Mouse (Mus musculus): Measurements from ENCODE around the gene Iqcf3. TPM values are rescaled to one million over a fixed set of nuclear protein-coding genes. Genes with fewer than 3 reads are reported as not detected.

Iqcf3 gene
- polyA plus RNA-seq, 1 experiment from 2014 or later: not detected

DNA sequence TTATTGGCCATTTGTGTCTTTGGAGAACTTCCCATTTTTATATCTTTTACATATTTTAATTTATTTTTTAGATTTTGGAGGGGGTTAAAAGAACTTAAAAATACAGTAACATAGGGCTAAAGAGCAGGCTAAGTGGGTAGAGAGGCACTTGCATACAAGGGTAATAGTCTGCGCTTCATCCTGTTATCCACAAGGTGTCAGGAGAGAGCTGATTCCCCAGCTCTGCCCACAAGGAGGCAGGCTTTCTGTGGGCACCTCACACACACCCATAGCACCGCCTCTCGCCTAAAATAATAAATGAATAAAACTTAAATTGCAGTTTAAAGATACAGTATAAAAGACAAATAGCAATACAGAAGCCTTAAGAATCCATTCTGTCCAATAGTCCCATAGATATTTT is 29.6 kb downstream of the Iqcf3 start:
- no peaks in the 10 kb centered on the region for H3K9me3 ChIP-seq (ENCODE audit: control insufficient read depth, low read depth, low read length)
- H3K4me2 ChIP-seq (replicated peaks; ENCODE audit: low read depth, low read length): no peak overlapping the region
- H3K4me1 ChIP-seq (ENCODE audit: control insufficient read depth, insufficient read depth, low read length): no peaks in the 10 kb centered on the region
- ATAC-seq (ENCODE audit: insufficient number of reproducible peaks, insufficient read depth, low FRiP score, low read depth): no peak
- H3K4me3 ChIP-seq (ENCODE audit: low read depth, low read length): no peak overlapping the region
- H3K36me3 ChIP-seq (ENCODE audit: control insufficient read depth, insufficient read depth, low read length): no peaks in the 10 kb centered on the region
- 22% methylated on average over 3 of the region's 3 CpGs for whole genome bisulfite sequencing
- no peak overlapping the region for H3K9ac ChIP-seq (replicated peaks; ENCODE audit: low read depth, low read length)
- H3K27ac ChIP-seq (ENCODE audit: low read length): no peak overlapping the region
- no peaks in the 10 kb centered on the region for H3K27me3 ChIP-seq (ENCODE audit: control insufficient read depth, insufficient read depth, low read length)

DNA sequence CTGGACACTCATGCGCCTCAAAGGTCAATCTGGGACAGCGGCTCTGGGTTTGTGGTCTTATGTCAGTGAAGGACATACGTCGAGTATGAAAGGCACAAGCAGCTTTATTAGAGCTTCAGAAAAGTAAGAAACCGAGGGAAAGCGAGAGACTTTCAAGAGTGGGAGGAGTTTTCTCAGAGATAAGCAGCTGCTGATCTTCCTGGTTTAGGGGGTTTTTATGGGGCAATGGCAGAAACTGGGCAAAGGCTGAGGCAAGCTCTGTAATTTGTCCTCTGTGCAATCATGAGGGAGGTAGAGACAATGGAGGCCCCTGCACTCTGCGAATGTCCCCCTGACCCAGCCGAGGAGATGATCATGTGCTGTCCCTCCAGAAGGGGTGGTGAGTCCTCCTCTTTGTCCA is 41.5 kb downstream of the Iqcf3 start:
- Histone ChIP-seq H3K9ac (replicated peaks; ENCODE audit: low read depth, low read length) (no peak overlapping the region), H3K4me1 (ENCODE audit: control insufficient read depth, insufficient read depth, low read length) (no peaks in the 10 kb centered on the region), H3K9me3 (ENCODE audit: control insufficient read depth, low read depth, low read length) (no peaks in the 10 kb centered on the region), H3K4me2 (replicated peaks; ENCODE audit: low read depth, low read length) (no peak overlapping the region), H3K27me3 (ENCODE audit: control insufficient read depth, insufficient read depth, low read length) (no peaks in the 10 kb centered on the region), H3K4me3 (ENCODE audit: low read depth, low read length) (no peak overlapping the region), H3K27ac (ENCODE audit: low read length) (no peak overlapping the region), H3K36me3 (ENCODE audit: control insufficient read depth, insufficient read depth, low read length) (no peaks in the 10 kb centered on the region)
- ATAC-seq (ENCODE audit: insufficient number of reproducible peaks, insufficient read depth, low FRiP score, low read depth): no peak
- 69% methylated on average over 8 of the region's 8 CpGs for WGBS

DNA sequence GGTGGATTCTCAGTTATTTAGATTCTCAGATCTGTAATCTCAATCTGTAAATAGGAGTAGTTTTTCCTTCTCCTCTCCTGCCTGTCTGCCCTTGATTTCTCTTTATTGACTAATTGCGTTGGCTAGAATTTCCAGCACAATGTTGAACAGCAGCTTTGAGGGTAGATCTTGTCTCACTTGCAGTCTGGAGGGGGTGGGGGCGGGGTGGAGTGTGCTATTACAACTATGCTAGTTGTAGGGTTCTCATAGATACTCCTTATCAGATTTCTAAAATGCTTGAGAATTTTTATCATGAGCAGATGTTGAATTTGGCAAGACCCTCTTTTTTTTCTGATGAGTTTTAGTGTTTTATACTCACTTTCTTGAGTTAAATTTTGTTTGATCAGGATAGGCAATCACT is 42.0 kb downstream of the Iqcf3 start:
- Histone ChIP-seq H3K9ac (replicated peaks; ENCODE audit: low read depth, low read length) (no peak overlapping the region), H3K27ac (ENCODE audit: low read length) (no peak overlapping the region), H3K9me3 (ENCODE audit: control insufficient read depth, low read depth, low read length) (no peaks in the 10 kb centered on the region), H3K4me2 (replicated peaks; ENCODE audit: low read depth, low read length) (no peak overlapping the region), H3K4me1 (ENCODE audit: control insufficient read depth, insufficient read depth, low read length) (no peaks in the 10 kb centered on the region), H3K4me3 (ENCODE audit: low read depth, low read length) (no peak overlapping the region), H3K27me3 (ENCODE audit: control insufficient read depth, insufficient read depth, low read length) (no peaks in the 10 kb centered on the region), H3K36me3 (ENCODE audit: control insufficient read depth, insufficient read depth, low read length) (no peaks in the 10 kb centered on the region)
- ATAC-seq (ENCODE audit: insufficient number of reproducible peaks, insufficient read depth, low FRiP score, low read depth): no peak
- 60% methylated on average over 2 of the region's 2 CpGs for WGBS

DNA sequence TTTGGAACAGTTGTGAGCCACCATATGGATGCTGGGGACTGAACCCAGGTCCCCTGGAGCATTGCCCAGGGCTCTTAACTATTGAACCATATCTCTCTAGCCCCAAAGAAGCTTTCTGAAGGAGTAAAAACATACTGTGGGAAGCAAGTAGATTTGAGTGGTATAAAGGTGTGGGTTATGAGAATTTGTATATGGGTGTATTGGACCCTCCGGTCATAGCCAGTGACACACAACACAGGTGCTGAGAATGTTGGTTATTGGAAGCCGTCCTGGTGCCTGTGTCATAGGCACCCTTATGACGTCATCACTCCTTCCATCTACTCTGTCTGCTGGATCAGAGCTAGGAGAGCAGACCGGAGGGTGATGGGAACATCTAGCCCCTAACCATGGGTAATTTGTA is 47.2 kb downstream of the Iqcf3 start, which contains the start of gene Iqcf5:
Gene Iqcf5, plus strand, starts transcription at position 301 of the 400 bp plus-strand sequence.
- Histone ChIP-seq H3K4me1 (ENCODE audit: control insufficient read depth, insufficient read depth, low read length) (no peaks in the 10 kb centered on the region), H3K27me3 (ENCODE audit: control insufficient read depth, insufficient read depth, low read length) (no peaks in the 10 kb centered on the region), H3K27ac (ENCODE audit: low read length) (no peak within 1 kb of the TSS), H3K4me3 (ENCODE audit: low read depth, low read length) (no peak within 1 kb of the TSS), H3K4me2 (replicated peaks; ENCODE audit: low read depth, low read length) (no peak within 1 kb of the TSS), H3K36me3 (ENCODE audit: control insufficient read depth, insufficient read depth, low read length) (no peaks in the 10 kb centered on the region), H3K9me3 (ENCODE audit: control insufficient read depth, low read depth, low read length) (no peaks in the 10 kb centered on the region), H3K9ac (replicated peaks; ENCODE audit: low read depth, low read length) (no peak within 1 kb of the TSS)
- no peak for ATAC-seq (ENCODE audit: insufficient number of reproducible peaks, insufficient read depth, low FRiP score, low read depth)
- 87% methylated on average over 4 of the region's 4 CpGs for WGBS

DNA sequence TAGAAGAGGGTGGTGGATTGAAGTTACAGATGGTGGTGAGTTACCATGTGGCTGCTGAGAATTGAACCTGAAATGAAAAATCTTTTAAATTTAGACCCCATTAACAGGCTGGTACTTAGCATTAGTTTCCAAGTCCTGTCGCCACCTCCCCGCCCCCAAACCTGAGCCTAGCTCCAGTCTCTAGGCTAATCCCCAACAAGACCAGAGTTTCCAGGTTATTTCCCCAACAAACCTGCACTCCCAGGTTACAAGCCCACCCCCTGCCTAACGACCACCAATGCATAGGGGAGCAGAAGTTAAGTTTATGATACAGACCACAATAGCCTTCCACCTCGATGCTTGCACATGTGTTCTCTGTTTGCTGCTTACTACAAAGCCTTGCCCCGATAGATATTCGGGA is 47.9 kb downstream of the Iqcf3 start:
- no peak overlapping the region for H3K9ac ChIP-seq (replicated peaks; ENCODE audit: low read depth, low read length)
- no peak for ATAC-seq (ENCODE audit: insufficient number of reproducible peaks, insufficient read depth, low FRiP score, low read depth)
- no peak overlapping the region for H3K4me3 ChIP-seq (ENCODE audit: low read depth, low read length)
- no peaks in the 10 kb centered on the region for H3K4me1 ChIP-seq (ENCODE audit: control insufficient read depth, insufficient read depth, low read length)
- H3K27me3 ChIP-seq (ENCODE audit: control insufficient read depth, insufficient read depth, low read length): no peaks in the 10 kb centered on the region
- no peak overlapping the region for H3K27ac ChIP-seq (ENCODE audit: low read length)
- H3K4me2 ChIP-seq (replicated peaks; ENCODE audit: low read depth, low read length): no peak overlapping the region
- H3K9me3 ChIP-seq (ENCODE audit: control insufficient read depth, low read depth, low read length): no peaks in the 10 kb centered on the region
- 76% methylated on average over 6 of the region's 6 CpGs for WGBS
- H3K36me3 ChIP-seq (ENCODE audit: control insufficient read depth, insufficient read depth, low read length): no peaks in the 10 kb centered on the region

DNA sequence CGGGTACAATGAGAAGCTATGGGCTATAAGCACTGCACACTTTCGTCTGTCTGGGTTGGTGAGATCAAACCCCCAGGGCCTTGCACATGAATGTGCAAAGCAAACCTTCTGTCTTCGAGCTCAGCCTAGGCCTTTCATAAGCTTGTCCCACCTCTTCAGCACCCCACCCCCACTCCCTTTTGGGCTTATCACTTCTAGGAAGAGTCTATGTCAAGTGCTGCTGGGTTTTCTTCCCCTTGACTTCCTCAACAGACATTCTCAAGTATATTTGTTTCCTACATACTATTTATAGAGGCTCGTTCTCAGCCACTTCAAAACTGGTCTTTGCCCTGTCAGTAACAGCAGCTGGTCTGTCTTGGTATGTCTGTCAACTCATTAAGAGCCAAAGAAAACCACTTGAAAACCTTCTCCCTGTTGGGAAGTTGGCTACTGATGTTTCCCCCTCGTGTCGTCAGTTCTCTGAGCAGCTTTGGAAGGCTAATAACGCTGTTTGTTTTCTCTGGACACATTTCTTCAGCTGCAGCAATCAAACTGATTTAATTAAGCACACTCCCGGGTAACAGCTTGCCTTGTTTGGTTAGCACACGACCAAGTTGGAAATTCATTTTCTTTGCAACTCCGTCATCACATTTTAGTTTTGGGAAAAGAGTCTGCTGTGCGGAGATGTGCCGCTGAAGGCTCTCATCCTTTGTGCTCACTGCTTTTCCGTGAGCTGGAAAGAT is 48.5 kb downstream of the Iqcf3 start:
- WGBS: 64% methylated on average over 13 of the region's 13 CpGs
- H3K27ac ChIP-seq (ENCODE audit: low read length): no peak overlapping the region
- no peak for ATAC-seq (ENCODE audit: insufficient number of reproducible peaks, insufficient read depth, low FRiP score, low read depth)

DNA sequence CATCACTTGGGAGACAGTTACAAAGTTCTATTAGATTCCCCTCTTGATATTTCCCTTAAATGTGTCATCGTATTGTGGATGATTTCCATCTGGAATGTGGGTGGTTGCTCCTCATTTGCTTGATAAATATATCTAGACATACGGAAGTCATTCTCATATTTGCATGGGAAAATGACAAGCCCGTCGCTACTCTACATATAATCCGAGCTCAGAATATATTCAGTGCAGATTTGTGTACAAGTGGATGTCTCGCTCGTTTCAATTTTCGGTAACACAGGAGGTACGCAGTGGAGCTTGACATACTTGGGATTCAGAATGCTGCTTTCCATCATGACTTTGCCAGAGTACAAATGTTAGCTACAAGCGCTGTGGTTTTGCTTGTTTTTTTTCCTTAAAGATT is 52.1 kb downstream of the Iqcf3 start:
- no peaks in the 10 kb centered on the region for H3K4me1 ChIP-seq (ENCODE audit: control insufficient read depth, insufficient read depth, low read length)
- no peaks in the 10 kb centered on the region for H3K36me3 ChIP-seq (ENCODE audit: control insufficient read depth, insufficient read depth, low read length)
- WGBS: 84% methylated on average over 10 of the region's 10 CpGs
- H3K4me3 ChIP-seq (ENCODE audit: low read depth, low read length): no peak overlapping the region
- no peaks in the 10 kb centered on the region for H3K9me3 ChIP-seq (ENCODE audit: control insufficient read depth, low read depth, low read length)
- no peak overlapping the region for H3K9ac ChIP-seq (replicated peaks; ENCODE audit: low read depth, low read length)
- no peaks in the 10 kb centered on the region for H3K27me3 ChIP-seq (ENCODE audit: control insufficient read depth, insufficient read depth, low read length)
- H3K27ac ChIP-seq (ENCODE audit: low read length): no peak overlapping the region
- no peak for ATAC-seq (ENCODE audit: insufficient number of reproducible peaks, insufficient read depth, low FRiP score, low read depth)
- no peak overlapping the region for H3K4me2 ChIP-seq (replicated peaks; ENCODE audit: low read depth, low read length)

More for the DNA sequence above, 48.5 kb downstream of the Iqcf3 start:
- H3K4me3 ChIP-seq (ENCODE audit: low read depth, low read length): no peak overlapping the region
- H3K27me3 ChIP-seq (ENCODE audit: control insufficient read depth, insufficient read depth, low read length): no peaks in the 10 kb centered on the region
- no peak overlapping the region for H3K9ac ChIP-seq (replicated peaks; ENCODE audit: low read depth, low read length)
- no peak overlapping the region for H3K4me2 ChIP-seq (replicated peaks; ENCODE audit: low read depth, low read length)
- no peaks in the 10 kb centered on the region for H3K9me3 ChIP-seq (ENCODE audit: control insufficient read depth, low read depth, low read length)
- no peaks in the 10 kb centered on the region for H3K36me3 ChIP-seq (ENCODE audit: control insufficient read depth, insufficient read depth, low read length)
- no peaks in the 10 kb centered on the region for H3K4me1 ChIP-seq (ENCODE audit: control insufficient read depth, insufficient read depth, low read length)

DNA sequence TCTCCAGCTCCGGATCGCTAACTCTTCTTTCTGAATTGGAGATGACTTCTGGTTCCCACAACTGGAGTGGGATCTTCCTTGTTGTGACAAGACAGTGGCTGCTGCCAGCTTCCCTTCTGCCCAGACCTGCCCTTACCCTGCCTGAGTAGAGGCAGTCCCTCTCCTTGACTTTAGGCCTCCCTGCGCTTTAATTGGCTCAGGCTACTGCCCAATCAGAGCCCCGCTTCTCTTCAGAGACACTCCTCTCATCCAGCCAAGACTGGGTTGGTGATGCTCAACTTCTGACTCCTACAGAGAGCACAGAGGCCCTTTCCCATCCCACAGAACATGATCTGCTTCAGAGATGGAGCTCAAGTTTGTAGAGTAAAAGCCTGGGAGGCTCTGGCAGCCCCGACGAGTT is 57.2 kb downstream of the Iqcf3 start:
- no peaks in the 10 kb centered on the region for H3K27me3 ChIP-seq (ENCODE audit: control insufficient read depth, insufficient read depth, low read length)
- H3K9ac ChIP-seq (replicated peaks; ENCODE audit: low read depth, low read length): no peak overlapping the region
- no peaks in the 10 kb centered on the region for H3K4me1 ChIP-seq (ENCODE audit: control insufficient read depth, insufficient read depth, low read length)
- no peak for ATAC-seq (ENCODE audit: insufficient number of reproducible peaks, insufficient read depth, low FRiP score, low read depth)
- 82% methylated on average over 6 of the region's 6 CpGs for WGBS
- H3K27ac ChIP-seq (ENCODE audit: low read length): no peak overlapping the region
- no peaks in the 10 kb centered on the region for H3K36me3 ChIP-seq (ENCODE audit: control insufficient read depth, insufficient read depth, low read length)
- H3K4me2 ChIP-seq (replicated peaks; ENCODE audit: low read depth, low read length): no peak overlapping the region
- H3K9me3 ChIP-seq (ENCODE audit: control insufficient read depth, low read depth, low read length): no peaks in the 10 kb centered on the region
- H3K4me3 ChIP-seq (ENCODE audit: low read depth, low read length): no peak overlapping the region

DNA sequence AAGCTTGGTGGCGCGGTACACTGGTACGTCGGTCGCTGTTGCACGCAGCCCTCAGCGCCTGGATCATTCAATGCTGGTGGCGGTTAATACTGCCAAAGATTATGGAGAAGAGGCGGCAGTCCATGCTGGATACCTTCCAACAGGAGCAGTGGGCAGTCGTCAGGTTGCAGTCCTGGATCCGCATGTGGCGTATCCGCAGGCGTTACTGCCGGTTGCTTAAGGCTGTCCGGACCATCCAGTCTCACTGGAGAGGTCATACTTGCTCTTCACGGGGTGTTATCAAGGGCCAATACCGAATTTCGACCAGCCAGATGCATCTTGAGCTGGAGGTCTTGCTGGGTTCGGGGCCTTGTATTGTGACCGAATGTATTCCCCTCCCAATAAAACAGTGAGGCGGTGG is 59.6 kb downstream of the Iqcf3 start:
- H3K4me2 ChIP-seq (replicated peaks; ENCODE audit: low read depth, low read length): no peak overlapping the region
- no peak for ATAC-seq (ENCODE audit: insufficient number of reproducible peaks, insufficient read depth, low FRiP score, low read depth)
- H3K9ac ChIP-seq (replicated peaks; ENCODE audit: low read depth, low read length): no peak overlapping the region
- no peak overlapping the region for H3K4me3 ChIP-seq (ENCODE audit: low read depth, low read length)
- no peak overlapping the region for H3K27ac ChIP-seq (ENCODE audit: low read length)
- no peaks in the 10 kb centered on the region for H3K27me3 ChIP-seq (ENCODE audit: control insufficient read depth, insufficient read depth, low read length)
- H3K9me3 ChIP-seq (ENCODE audit: control insufficient read depth, low read depth, low read length): no peaks in the 10 kb centered on the region
- 86% methylated on average over 22 of the region's 22 CpGs for WGBS
- H3K4me1 ChIP-seq (ENCODE audit: control insufficient read depth, insufficient read depth, low read length): no peaks in the 10 kb centered on the region
- no peaks in the 10 kb centered on the region for H3K36me3 ChIP-seq (ENCODE audit: control insufficient read depth, insufficient read depth, low read length)
